Mouse (Mus musculus): ENCODE measurements around the gene Tubg2. TPM values are rescaled to one million over a fixed set of nuclear protein-coding genes. Genes with fewer than 3 reads are reported as not detected.
"Not testable (repeated sequence)": the region's sequence is repeated elsewhere in the genome, so short reads cannot be mapped to it uniquely, and the experiment has no call there.

Tubg2 gene
- 1 to 10 TPM; 2.9 to 3.6 (median 3.2) TPM for total RNA-seq (2022)

DNA sequence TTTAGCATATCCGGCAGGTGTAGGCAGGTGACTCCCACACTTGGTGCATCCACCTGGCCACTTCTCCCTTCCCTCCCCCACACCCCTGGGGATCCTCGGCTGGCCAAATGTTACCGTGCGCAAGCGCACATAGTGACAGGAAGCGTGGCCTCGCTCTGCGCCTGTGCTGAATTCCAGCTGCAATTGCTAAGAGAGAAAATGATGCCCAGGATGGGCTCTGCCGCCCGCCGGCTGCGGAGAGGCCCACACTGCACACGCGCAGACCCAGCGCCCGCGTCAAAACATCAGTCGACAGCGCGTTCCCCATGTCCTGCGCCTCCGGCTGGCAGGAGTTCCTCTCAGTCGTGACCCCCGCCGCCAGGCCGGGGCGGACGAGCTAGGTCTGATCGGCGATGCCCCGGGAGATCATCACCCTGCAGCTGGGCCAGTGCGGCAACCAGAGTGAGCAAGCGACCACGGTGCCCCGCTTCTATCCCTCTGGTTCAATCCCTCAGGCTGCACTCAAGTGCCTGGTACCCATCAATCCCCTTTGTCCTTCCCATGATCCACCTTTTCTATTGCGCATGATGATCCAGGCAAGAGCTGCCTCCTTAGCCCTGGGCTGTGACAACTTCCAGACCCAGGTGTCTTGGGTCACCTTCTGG, at the start of gene Tubg2:
TSS of gene Tubg2 (plus strand) at position 180 of the 644 bp plus-strand sequence.
- no peak for DNase-seq (ENCODE audit: low spot score in 2 of 2)

DNA sequence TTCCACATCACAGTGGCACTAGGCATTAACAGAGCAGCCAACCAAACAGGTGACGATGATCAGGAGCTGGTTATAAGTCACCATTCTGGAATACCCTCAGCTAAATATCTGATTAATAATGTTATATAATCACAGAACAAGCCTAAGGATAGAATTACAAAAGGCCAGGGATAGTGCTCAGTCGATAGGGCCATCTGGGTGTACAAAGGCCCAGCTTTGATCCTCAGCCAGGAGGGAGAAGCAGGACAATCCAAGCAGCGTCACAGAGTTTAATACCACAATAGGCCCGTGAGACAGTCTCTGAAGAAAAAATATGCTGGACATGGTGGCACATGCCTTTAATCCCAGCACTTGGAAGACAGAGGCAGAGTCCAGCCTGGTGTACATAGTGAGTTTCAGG, 46.4 kb upstream of the Tubg2 start:
- no peak for DNase-seq (ENCODE audit: low spot score in 2 of 2)

DNA sequence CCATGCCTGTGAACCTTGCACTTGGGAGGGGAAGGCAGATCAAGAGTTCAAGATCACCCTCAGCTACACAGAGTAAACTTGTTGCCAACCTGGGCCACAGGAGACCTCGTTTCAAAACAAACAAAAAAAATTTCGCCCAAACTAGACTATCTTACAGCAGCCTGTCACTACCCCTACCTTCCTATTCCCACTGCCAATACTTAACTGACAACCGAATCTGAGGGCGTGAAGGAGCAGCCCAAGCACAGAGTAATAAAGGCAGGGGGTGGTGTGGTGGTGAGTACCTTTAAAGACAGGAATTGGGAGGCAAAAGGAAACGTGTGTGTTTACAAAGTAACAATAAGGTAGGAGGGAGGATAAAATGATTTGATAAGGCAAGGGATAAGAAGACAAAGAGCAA, 45.0 kb upstream of the Tubg2 start:
- DNase-seq (ENCODE audit: low spot score in 2 of 2) = no peak

DNA sequence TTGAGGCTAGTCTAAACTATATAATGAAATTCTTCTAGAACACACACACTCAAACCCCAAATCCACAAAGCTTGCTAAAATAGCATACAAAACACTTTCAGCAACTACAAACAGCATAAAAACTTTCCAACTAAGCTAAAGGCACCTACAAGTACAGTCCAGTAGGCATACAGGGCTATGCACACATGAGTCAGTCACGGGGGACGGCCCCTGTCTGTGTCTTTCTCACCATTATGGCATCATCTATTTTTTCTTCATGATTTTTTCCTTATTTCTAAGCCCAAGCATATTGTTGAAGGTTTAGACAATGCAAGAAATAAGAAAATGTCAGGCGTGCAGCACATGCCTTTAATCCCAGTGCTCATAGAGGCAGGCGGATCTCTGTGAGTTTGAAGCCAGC, 44.5 kb upstream of the Tubg2 start:
- DNase-seq (ENCODE audit: low spot score in 2 of 2) = no peak

DNA sequence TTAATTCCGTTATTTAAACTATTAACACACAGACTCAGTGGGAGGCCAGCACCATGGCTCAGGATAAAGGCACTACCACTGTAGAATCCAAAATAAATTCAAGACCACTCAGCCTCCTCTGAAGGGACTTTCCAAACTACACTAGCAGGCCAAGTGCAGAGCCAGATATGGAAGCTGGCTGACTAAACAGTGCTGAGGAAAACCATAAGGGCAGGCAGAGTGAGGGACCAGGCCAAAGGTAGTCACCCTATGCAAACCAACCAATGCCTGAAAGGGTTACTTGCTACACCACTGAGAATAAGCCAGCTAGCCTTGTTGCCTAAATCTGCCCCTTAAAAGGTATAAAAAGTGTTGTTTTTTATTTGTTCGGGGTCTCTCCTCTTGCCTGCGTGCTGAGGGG, 43.5 kb upstream of the Tubg2 start:
- no peak for DNase-seq (ENCODE audit: low spot score in 2 of 2)

DNA sequence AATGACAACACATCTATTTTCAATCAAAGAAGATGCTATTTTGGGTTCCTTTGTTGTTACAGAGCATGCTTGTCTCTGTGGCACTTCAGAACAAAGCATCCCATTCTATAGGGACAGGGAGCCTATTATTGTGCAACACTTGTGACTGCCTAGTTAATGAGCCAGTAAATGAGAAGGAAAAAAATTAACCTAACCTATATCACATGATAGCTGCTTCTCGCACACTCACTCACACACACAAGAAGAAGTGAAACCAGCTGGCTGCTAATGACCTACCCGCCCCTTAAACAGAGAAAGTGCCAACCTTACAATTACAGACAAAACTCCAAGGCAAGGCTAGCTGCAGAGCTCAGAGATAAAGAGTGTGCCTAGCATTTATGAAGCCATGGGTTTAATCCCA, 40.1 kb upstream of the Tubg2 start:
- no peak for DNase-seq (ENCODE audit: low spot score in 2 of 2)

DNA sequence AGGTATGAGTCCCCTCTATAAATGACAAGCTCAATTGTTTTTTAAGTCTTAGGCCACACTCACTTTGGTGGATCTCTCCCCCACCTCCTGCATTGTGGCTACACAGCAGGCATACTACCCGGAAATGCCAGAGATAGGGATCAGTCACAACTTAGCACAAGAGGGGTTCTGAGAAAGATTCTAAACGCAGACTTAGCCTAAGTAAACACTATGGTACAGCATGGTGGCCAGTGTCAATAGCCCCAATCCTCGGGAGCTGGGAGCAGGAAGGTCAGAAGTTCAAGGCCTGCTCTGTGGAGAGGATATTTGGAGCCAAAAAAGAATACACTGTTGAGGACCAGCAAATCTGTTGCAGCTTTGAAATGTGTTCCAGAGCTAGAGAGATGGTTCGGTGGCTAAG, 37.6 kb upstream of the Tubg2 start:
- no peak for DNase-seq (ENCODE audit: low spot score in 2 of 2)

DNA sequence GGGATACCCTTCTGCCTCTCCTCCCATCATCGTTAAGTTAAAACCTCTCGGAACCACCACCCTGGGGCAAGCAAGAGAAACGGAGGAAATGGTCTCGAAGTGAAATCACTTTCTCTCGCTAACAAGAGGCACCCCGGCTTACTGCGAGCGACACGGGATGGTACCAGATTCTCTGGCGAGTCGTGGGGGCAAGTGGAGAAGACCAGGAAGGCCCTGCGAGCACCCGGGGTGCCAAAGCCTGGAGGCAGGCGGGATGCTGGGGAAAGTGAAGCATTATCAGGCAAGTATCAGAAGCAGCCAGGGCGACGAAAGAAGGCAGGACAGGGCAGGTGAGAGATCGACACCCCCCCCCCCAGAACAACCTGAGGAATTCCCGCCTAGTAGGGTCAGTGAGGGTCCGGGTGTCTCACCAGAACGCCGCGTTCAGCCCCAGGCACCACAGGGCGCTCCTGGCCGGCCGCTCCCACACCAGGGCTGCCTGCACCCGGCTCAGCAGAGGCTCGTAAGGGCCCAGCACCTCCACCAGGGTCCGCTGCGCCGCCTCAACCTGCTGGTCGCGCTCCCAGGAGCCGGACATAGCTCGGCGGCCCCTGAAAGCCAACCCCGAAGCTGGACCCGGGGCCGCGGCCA, 36.5 kb upstream of the Tubg2 start:
- DNase-seq (ENCODE audit: low spot score in 2 of 2) = no peak

DNA sequence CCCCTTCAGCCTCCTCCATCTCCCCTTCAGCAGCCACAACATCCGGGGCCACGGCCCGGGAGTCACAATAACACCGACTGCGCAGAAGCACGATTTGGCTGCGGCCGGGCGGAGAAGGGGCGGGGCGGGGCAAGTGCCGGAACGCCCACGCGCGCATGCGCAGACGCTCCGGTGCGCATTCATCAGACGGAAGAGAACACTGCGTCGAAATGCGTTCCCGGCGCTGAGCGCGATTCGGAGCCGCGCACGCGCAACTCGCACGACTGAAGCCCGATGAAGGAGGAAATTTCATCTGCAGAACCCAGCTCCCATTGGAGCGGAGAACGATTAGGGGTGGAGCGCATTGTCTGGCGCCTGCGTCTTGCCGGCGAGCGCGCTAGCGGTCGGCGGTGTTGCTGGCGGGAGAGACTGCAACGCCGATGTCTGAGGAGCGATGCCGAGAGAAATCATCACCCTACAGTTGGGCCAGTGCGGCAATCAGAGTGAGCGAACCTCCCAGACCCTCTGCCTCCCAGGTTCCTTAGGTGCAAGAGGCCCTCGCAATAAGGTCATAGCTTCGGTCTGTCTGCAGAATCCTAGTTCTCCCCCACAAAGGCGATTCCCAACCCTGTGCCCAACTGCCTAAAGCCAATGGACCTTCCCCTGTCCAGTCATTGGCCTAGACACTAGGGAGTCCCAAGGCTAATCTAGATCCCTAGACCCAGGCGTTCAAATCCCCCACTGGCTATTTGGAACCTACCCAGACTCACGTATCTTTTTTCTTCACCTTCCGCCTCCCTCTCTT, 35.8 kb upstream of the Tubg2 start, which contains the start of the genes Retreg3 and Tubg1:
TSS of gene Retreg3 (minus strand) at position 133 of the 784 bp plus-strand sequence.
TSS of gene Tubg1 (plus strand) at position 178 of the 784 bp plus-strand sequence.
- peak; percentile 95 to 98 for DNase-seq (ENCODE audit: low spot score in 2 of 2)

DNA sequence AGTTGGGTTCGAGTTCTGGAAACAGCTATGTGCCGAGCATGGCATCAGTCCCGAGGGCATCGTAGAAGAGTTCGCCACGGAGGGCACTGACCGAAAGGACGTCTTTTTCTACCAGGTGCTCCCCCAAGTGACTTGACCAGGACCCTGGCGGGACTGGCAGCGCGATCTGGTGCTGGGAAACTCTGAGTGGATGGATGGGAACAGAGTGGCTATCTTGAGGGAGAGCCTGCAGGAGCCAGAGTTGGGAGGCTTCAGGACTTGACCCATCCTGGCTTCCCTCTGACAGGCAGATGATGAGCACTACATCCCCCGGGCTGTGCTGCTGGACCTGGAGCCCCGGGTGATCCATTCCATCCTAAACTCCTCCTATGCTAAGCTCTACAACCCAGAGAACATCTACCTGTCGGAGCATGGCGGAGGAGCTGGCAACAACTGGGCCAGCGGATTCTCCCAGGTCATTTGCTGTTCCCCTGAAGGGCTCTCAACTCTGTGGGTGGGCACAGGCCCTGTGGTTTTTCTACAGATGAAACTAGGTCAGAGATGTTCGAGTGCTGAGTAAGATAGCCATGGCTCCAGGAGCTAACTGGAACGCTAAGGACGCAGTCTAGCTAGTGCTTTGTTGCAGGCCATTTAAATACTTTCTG, 35.0 kb upstream of the Tubg2 start:
- no peak for DNase-seq (ENCODE audit: low spot score in 2 of 2)

DNA sequence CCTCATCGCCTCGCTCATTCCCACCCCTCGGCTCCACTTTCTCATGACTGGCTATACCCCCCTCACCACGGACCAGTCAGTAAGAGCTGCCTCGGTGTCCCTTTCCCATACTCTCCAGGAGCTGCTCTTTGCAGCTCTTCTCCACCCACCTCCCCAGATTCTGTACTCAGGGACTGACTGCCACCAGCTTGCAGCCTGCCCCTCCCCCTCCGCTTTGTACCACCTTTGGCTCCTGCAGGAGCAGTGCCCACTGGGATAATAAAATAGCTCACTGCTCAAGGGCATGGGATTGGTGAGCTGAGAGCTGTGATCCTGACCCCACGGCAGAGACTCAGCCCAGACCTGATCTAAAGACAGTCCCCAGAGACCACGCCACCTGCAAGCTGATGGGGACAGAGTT, 31.2 kb upstream of the Tubg2 start:
- DNase-seq (ENCODE audit: low spot score in 2 of 2) = not testable (repeated sequence)

DNA sequence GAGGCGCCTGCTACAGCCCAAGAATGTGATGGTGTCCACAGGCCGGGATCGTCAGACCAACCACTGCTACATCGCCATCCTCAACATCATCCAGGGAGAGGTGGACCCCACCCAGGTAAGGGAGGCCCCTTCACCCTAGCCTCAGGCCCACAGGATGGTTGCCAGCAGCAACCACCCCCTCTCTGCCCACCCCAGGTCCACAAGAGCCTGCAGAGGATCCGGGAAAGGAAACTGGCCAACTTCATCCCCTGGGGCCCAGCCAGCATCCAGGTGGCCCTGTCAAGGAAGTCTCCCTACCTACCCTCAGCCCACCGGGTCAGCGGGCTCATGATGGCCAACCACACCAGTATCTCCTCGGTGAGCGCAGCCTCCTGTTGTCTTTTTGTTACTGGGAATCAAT, 30.7 kb upstream of the Tubg2 start:
- DNase-seq (ENCODE audit: low spot score in 2 of 2) = not testable (repeated sequence)

DNA sequence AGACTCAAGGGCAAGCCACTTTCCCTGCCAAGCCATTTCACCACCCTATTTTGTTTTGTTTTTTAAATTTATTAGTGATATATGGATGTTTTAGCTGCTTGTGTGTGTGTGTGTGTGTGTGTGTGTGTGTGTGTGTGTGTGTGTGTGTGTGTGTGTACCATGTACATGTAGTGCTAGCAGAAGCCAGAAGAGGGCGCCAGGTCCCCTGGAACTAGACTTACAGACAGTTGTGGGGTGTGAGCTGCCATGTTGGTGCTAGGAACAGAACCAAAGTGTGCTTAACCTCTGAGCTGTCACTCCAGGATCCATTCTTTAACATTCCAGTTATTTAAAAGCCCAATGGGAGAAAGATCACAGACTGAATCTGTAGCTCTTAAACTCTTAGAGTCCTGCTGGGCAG, 28.6 kb upstream of the Tubg2 start:
- no peak for DNase-seq (ENCODE audit: low spot score in 2 of 2)

DNA sequence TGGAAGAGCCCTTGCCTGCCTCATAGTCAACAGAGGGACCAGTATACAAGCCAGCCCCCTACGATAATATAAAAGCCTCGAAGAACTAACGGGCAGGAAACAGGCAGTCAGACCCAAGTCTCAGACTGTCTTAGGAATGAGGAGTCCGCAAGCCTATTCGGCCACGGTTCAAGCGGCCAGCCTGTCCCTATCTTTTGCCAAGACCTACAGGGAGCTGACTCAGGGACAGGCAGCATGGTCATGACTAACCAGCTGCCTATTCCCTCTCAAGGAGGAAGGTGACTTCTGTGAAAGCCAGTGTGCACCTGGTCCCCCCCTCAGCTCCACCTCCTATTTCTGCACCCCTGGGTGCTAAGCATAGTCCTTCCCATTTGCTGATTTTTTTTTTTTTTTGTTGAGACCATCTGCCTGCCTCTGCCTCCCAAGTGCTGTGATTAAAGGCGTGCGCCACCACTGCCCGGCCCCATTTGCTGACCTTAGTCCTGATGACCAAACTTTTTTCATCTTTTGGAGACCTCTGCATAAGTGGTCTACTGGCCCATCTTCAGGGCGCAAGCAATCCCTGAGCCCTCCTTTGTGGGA, 26.6 kb upstream of the Tubg2 start:
- DNase-seq (ENCODE audit: low spot score in 2 of 2) = peak; percentile 39 to 53

DNA sequence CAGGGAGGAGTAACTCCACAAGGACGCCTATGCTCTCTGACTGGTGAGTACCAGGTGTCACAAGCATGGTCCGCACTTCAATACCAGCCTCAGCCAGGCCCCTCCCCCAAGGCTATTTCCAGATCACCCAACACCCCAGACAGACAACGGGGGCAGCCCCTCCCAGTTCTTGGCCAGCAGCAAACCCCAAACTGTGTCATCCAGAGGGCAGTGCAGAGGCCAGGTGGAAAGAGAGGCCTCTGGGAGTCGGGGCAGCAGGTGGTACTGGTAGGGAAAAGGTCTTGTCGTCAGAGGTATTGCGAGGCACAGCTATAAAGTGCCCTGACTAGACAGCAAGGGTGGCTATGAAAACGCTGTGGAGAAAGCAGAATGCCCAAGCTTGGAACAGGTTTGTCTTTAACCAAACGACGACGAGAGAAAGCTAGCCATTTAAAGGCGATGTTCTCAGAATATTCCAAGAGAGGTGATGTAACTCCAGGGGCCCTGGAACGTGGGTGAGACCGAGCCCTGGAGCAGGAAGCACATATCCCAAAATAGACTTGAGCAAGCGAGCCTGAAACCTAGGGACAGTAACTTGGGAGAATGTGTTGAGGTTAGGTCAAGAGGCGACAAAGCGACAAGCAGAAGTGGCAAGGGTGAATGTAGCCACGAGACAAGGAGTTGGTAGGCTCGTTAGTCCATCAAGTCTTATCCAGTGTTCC, 25.5 kb upstream of the Tubg2 start:
- peak; percentile 82 to 92 for DNase-seq (ENCODE audit: low spot score in 2 of 2)

DNA sequence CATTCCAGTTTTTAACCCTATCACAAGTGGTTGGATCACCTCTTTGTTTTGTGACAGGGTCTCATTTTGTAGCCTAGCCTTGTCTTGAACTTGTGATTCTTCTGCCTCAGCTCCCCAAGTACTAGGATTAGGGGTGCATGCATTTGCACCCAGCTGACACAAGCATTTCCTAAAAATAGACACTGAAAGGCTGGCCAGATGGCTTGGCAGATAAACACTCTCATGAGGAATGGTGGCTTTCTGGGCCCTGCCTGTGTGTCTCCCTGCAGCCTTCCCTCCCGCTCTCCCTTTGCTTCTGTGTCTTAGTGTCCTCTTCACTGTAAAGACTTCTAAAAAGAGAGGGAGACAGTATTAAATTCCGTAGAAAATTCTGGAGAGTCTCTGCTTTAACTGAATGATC, 24.5 kb upstream of the Tubg2 start:
- DNase-seq (ENCODE audit: low spot score in 2 of 2) = peak in 1 of 2 experiments; percentile 22

DNA sequence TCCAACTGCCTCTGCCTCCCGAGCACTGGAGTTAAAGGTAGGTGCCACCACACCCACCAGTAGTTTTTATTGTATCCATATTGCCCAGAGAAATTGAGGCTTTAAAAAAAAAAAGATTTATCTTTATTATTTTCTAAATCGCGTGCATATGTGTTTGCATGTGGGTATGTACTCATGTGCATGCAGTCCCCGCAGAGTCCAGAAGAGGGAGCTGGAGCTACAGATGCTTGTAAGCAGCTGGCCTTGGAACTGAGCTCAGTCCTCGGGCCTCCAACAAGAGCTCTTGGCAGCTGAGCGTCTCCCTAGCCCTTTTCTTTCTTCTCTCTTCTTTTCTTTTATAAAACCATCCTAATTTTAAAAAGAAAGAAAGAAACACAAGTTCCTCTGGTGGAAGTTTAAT, 24.0 kb upstream of the Tubg2 start:
- DNase-seq (ENCODE audit: low spot score in 2 of 2) = peak in 1 of 2 experiments; percentile 16

DNA sequence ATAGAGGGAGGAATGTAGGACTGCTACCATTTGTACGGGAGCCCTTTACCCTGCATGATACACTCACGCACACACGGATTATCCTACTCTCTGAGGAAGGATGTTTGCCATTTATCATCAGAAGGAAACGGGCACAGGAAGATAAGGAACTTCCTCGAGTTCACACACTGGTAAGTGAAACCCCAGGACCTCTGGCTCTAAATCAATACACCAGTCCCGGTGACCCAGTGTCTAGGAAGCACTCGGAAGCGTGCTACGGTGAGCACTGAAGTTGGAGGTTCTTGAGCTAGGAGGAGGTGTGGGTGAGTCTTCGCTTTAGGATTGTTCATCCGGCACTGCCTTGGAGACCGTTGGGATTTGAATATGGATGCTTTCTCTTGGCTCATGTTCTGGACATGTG, 22.7 kb upstream of the Tubg2 start:
- DNase-seq (ENCODE audit: low spot score in 2 of 2) = no peak

DNA sequence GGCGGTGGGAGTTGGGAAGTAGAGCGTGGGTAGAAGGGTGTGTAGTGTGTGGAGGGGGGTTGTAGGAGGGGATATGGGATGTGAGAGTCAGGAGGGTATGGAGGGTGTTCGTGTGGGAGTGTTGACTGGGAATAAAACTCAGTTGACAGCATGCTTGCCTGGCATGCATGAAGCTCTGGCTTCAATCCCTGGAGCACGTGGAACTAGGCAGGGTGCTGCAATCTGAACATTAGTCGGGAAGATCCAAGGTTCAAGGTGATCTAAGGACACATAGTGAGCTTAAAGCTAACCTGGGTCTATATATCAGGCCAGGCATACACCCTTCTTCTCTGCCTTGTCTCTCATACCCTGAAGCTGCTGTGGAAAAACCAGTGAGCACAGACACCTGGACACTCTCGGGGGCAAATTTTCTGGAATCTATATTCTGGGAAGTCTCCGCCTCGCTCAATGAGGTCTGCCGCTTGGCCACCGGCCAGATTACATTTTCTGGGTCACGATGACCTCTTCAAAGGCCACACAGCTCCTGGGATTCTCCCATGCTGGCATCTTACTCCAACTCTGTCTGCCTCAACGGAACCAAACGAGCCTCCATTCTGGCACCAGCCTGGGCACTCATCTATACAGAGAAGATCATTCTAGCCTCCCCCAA, 21.4 kb upstream of the Tubg2 start:
- DNase-seq (ENCODE audit: low spot score in 2 of 2) = peak in 1 of 2 experiments; percentile 23

DNA sequence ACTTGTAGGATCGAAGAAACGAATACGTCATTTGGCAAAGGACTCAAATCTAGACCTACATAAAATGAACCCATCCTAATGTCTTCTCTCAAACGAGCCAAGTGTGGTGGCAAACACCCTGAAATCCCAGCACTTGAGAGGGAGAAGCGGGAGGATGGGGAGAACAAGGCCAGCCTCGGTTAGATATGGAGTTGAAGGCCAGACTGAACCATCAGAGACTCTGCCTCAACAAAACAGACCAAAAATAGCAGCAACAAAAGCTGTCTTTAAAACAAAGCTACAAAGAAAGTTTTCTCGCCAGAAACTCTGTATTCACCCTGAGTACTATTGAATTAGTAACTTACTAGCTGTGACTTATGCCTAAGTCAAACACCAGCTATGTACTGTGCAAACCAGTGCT, 18.7 kb upstream of the Tubg2 start:
- no peak for DNase-seq (ENCODE audit: low spot score in 2 of 2)
